Mouse (Mus musculus) neural tube, embryonic 10.5 days (tissue): ENCODE measurements around the gene Smg9.
"Not testable (repeated sequence)": the region's sequence is repeated elsewhere in the genome, so short reads cannot be mapped to it uniquely, and the experiment has no call there.

Source experiments
- DNase-seq: peaks from one replicate; pipeline ENCODE4 v3.0.0-alpha.2; 2017; ENCODE audit warnings: low spot score; ENCODE audit errors: extremely low spot score

Smg9 gene

DNA sequence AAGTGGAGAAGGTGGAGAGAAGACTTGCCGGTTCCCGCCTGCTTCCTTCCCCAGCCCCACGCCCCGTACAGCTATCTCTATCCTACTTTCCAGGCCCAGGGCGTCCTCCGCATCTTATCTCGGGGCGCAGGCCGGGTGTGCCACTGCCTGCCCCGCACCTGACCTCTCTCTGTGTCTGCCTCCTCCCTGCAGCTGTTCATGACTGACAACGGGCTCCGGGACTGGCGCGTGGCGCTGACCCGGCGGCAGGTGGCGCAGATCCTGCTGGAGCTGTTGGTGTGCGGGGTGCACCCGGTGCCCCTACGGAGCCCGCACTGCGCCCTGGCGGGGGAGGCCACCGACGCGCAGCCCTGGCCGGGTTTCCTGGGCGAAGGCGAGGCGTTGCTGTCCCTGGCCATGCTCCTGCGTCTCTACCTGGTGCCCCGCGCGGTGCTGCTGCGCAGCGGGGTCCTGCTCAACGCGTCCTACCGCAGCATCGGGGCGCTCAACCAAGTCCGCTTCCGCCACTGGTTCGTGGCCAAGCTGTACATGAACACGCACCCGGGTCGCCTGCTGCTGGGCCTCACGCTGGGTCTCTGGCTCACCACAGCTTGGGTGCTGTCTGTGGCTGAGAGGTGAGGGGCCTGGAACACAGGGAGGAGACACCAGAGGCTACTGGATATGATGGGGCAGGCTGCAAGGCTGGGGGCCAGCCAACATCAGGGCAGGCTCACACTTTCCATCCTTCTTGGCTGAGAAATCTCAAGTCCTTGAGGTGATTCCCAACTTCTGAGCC, 22.1 kb upstream of the Smg9 start:
- peak; percentile 56 for DNase-seq

DNA sequence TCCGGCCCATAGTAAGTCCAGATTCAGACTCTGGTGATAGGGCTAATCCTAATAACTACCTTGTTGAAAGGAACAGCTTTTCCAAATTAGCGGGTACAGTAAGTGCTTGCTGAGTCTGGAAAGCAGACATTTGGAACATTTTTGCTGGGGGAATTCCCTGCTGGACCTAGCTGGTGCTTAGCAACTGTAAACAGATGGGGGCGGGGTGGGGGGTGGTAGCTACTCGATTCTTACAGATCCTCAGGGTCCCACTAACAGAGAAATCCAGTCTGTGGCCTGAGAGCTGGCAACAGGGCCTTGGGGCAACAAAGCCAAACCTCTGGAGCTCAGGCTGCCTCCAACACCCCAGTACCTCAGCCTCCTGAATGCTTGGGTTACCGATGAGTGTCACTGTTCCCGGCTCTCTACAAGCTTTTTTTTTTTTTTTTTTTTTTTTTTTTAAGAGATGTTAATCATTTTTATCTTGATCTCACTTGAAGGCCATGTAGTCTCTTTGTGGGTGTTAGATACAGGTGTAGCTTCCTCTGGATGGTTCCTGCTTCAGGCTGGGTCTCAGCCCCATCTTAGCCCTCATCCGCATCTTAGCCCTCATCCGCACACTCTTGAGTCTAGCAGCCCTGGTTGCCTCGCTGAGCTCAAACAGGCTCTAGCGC, 21.2 kb upstream of the Smg9 start:
- DNase-seq = no peak

DNA sequence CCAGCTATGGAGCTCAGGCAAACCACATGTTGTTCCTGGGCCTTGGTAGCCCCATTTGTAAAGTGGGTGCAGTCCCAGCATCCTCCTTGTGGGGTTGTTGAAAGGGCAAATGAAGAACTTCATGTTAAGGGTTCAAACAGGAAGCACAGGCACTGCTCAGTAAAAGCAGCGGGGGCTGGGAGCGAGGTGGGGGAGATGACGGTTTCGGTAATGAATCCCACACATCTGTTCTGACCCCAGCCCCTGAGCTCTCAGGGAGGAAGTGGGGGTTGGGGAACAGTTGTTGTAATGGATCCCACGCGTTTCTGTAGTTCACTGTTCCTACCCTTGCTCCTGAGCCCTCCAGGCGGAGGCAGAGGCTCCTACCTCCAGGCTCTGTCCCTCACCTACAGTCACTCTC, 19.5 kb upstream of the Smg9 start:
- DNase-seq = no peak

DNA sequence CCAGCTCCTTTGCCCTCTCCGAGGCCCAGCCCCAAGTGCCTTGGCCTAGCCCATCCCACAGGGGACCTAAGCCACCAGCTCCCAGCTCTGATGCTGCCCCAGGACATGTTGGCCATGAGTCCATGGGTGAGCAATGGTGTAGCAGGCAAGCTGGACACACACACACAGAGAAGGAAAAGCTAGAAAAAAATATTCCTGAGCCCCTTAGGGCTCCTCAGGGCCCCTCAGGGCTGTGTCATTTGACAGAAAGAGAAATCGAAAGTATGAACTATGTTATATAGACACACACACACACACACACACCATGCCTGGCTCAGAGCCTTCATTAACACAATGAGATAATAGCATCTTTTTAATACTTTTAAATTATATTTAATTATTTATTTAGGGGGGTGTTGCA, 19.0 kb upstream of the Smg9 start:
- DNase-seq = no peak

- no peak for DNase-seq
These were observed 16.6 kb upstream of the Smg9 start for GRCm38 (mm10) chr7:24382730-24383372.

DNA sequence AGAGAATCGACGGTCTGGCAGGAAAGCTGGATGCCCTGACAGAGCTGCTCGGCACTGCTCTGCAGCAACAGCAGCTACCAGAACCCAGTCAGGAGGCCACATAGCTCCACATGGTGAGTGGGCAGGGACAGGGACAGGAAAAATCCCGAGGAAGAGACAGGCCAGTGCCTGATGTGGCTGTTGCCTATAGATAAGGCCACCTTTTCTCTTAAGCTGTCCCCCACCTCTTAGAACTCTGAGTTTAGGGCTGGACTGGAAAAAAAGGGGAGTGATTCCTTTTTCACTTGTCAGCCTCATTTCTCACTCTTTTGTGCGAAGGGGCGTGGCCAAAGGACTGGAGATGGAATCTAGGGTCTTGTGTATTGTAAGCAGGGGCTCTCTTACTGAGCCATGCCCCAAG, 15.3 kb upstream of the Smg9 start:
- DNase-seq = no peak

GRCm38 (mm10) chr7:24384827-24385226, 14.6 kb upstream of the Smg9 start:
- DNase-seq = peak; percentile 84

DNA sequence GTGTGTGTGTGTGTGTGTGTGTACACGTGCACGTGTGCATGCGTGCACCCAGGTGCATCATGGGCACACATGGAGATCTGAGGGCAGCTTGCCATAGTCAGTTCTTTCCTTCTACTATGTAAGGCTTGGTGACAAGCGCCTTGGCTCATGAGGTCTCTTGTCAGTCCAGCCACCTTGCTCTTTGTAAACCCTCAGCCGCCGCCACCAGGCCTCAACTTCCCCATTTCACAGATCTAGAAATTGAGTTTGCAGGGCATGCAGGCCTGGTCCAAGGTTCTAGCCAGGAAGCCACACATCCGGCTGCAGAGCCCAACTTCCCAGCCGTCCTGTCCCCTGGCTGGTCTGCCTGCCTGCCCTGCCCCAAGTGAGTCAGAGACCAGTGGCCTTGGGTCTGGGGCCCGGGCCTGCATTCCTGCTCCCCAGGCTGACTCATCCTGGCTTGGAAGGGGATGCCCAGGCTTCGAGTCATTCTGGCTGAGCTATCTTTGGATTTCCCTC, 12.3 kb upstream of the Smg9 start:
- no peak for DNase-seq

DNA sequence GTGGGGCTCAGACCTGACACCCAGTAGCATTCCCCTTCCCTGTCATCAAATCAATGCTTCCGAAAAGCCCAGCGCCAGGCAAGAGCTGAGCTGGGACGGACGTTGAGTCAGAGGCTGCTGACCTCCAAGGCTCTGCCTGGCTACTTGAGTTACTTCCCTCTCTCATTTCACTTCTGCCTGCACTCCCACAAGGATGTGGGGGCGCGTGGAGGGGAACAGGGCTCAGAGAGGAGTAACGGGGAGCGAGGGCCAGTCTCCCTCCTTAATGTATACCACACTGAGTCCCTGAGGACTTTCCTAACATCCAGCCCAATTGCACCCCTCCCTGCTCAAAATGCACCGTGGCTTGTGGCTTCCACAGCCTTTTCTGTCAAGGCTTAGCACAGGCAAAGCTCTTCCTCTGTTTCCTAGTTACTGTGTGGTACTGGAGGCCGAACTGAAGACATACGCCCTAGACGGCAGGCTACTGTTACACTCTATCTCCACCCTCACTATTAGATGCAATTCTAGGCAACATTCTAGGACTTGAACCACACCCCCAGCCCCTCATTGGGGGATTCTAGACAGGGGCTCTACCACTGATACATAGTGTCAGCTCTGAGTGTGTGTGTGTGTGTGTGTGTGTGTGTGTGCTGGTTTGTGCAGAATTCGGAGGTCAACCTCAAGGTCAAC, 9.8 kb upstream of the Smg9 start:
- DNase-seq = no peak

DNA sequence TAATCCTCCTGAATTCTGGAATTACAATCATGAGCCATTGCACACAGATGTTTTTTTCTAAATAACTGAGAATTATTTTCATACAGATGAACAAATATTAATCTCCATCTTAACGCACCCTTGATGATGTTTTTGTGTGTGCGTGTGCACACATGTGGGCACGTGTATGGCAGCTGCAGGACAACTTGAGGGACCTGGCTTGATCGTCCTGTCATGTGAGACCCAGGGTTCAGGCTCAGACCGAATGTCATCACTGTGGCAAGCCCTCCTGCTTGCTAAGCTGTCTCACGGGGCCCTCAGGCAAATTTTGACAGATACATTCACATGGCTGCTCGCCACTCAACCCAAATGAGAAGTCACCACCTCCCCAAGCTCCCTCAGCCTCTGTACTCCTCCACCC, 8.9 kb upstream of the Smg9 start:
- no peak for DNase-seq

GRCm38 (mm10) chr7:24391077-24391476, 8.3 kb upstream of the Smg9 start:
- peak; percentile 57 for DNase-seq

DNA sequence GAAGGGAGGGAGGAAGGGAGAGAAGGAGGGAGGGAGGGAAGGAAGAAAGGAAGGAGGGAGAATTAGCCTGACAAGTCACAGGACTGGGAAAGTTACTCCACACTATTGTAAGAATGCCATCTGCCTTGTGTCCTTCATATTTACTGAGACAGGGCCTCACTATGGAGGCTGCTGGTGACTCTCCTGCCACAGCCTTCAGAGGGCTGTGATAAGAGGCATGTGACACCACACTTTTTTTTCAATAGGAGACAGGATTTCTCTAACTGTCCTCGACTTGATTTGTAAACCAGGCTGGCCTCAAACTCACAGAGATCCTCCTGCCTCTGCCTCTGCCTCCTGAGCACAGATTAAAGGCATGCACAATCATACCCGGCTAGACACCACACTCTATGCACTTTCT, 7.7 kb upstream of the Smg9 start:
- DNase-seq = no peak

DNA sequence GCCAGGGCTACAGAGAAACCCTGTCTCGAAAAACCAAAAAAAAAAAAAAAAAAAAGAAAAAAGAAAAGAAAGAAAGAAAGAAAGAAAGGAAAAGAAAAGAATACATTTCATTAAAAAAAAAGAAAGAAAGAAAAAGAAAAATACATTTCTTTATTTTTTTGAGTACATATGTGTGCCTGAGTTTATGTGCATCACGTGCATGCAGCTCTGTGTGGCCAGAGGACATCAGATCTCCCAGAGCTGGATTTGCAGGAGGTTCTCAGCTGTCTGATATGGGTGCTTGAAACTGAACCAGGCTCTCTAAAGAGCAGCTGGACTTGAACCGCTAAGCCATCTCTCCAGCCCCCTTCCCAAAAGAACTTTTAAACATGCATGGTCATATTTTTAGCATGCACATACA, 5.4 kb upstream of the Smg9 start:
- DNase-seq = no peak

- DNase-seq = no peak
These were observed 4.8 kb upstream of the Smg9 start for GRCm38 (mm10) chr7:24394475-24395161.

GRCm38 (mm10) chr7:24396832-24397231, 2.6 kb upstream of the Smg9 start:
- no peak for DNase-seq

GRCm38 (mm10) chr7:24398364-24398913, 980 bp upstream of the Smg9 start:
- no peak for DNase-seq

DNA sequence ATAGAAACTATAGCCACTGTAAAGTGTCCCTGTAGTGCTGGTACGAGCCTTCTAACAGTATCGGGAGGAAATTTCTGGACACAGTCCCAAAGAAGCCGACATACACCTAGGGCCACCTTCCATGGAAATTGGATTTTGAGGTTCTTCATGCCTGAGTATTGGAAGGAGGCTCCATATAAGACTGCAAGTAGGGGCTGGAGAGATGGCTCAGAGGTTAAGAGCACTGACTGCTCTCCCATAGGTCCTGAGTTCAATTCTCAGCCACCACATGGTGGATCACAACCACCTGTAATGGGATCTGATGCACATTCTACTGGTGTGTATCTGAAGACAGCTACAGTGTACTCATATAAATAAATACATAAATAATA, 648 bp downstream of the Smg9 start:
- DNase-seq = no peak

- not testable (repeated sequence) for DNase-seq
These were observed 1.1 kb downstream of the Smg9 start for GRCm38 (mm10) chr7:24400489-24400888.

- no peak for DNase-seq
These were observed 3.4 kb downstream of the Smg9 start for GRCm38 (mm10) chr7:24402851-24403250.

- no peak for DNase-seq
These were observed 6.2 kb downstream of the Smg9 start for GRCm38 (mm10) chr7:24405649-24406048.
